Mouse (Mus musculus) T-helper 2 cell (primary cell): Measurements from ENCODE around the gene Shd.

Experiments
- in situ Hi-C: fragments of 300-600 bp; cut with MboI, MseI; formaldehyde crosslinking; loops from one replicate; pipeline ENCODE4 v1.15.1; 2025; ENCODE audit warnings: high pct_unique_total_duplicates

Shd gene

DNA sequence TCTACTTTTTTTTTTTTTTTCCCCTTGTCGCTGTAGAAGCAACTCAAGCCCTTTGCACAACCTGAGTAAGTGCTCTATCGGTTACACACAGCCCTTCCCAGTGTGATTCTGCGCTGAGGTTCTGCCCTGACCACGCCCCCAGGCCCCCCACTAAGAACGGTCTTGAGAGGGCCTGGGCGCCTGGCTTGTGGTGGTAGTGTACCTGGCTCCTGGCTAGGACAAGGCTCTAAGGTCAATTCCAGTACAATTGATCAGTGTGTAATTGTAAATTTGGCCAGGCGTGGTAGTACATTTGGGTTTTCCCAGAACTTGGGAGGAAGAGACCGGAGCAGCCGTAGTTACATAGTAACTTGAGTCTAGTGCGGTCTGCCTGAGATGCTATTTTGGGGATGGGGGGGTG is 36.7 kb downstream of the Shd start:
- in situ Hi-C loops: loop anchor here (5.0 to 25.0 kb wide), 3 partner anchors 1280 to 1865 kb away; partner anchors contain the start of gene Vav1

DNA sequence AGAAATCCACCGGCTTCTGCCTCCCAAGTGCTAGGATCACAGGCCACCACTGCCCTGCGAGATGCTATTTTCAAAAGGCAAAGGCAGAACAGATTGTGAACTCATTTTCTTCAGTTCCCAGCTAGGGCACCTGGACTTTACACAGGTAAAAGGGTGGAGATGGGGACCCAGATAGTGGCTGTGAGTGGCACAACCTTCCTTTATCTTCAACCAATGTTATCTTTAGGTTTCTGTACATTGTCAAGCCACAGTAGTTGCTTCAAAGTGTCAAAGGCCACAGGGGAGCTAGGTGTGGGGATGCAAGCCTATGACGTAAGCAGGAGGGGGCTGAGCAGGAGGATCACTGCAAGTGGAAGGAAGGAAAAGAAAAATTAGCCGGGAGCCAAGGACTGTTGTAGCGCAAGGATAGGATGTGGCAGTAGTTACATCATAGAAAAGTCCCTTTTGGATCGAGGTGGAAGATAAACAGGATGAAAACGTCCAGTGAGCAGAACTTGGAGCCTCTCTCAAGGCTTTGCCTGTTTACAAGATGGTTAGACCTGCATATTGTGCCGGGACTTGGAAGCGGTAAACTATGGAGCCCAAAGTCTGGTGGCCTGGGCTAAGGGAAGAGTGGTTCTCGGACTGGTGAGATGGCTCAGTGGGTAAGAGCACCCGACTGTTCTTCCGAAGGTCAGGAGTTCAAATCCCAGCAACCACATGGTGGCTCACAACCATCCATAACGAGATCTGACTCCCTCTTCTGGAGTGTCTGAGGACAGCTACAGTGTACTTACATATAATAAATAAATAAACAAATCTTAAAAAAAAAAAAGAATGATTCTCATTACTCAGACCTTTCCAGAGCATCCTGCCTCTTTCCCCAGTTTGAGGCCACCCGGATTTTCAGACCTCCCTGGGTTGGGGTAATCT is 37.4 kb downstream of the Shd start:
- in situ Hi-C loops: loop anchor here (5.0 to 25.0 kb wide), 3 partner anchors 1280 to 1865 kb away; partner anchors contain the start of gene Vav1

DNA sequence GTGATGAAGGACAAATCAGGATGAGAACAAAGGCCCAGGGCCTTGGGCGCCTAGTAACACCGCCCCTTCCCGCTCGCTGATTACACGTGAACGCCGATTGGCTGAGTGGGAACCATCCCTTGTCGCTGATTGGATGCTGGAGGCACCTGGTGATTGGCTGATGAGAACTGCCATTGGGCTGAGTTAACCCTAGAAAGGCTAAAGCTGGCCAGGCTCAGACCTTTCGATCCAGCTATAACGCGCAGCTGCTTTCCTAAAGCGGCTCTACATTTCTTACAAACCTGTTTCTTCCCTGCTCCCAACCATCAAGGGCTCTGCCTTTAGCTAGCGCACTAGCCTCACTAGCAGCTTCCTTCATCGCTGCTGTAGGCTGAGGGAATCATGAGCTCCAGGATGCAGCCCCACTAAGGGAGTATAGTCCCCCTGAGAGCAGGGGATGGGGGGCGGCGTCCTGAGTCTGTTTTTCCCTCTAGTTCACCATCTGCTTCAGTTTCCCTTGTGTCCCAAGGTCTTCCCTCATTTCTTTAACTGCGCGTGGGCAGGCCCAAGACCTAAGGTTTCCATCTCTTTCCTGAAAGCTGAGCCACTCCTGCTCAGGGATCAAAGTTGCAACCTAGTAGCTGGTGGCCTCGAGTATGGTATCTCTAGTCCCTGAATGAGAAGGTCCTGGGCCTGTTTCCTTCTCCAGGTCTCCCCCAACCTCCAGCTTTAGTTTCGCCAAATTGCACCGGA is 38.3 kb downstream of the Shd start:
- in situ Hi-C loops: loop anchor here (5.0 to 25.0 kb wide), 3 partner anchors 1279 to 1866 kb away; partner anchors contain the start of gene Vav1

DNA sequence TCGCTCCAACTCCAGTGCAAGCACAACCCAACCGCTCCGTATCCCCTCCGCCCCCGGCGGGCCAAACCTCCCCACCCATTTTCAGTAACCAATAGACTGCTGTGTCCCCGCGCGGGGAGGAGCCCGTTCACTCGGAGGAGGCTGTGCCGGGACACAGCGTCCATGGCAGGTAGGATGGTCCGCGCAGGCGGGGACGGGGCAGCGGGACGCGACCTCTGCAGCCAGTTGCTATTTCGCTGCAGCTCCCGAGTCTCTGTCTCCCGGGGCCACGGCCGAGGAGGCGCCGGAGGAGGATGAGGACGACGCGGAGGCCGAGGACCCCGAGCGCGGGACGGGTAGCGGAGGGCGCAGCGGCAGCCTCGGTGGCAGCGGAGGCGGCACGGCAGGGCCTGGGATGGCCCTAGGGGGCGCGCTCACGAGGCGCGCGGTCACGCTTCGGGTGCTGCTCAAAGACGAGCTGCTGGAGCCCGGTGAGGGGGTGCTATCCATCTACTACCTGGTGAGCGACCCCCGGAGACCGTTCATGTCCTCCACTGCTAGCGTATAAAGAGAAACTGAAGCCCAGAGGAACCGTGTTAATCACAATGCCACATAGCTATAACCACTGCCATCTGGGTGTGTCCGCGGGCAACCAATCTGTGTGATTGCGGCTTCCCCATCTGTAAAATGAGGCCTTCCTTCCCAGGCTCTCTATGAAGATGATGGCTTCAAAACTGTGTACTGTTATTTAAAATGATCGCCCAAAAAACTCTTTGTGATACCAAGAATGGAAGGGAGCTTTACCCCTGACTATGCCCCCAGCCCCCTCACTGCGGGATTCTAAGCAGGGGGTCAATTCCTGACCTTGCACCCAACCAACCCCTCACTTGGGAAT is 39.1 kb downstream of the Shd start:
- in situ Hi-C loops: loop anchor here (5.0 to 25.0 kb wide), 3 partner anchors 1278 to 1867 kb away; partner anchors contain the start of gene Vav1

DNA sequence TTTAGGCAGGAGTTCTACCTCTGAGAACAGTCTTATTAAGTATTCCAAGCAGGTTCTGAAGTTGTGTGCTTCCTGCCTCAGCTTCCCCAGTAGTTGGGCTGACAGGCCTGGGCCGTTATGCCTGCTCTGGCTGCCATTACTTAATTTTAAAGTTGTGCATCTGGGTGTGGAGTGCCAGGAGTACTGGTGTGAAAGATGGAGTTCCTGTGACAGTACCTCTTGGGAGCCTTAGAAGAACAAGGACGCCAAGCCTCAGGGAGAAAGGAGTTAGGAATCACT is 39.6 kb downstream of the Shd start:
- in situ Hi-C loops: loop anchor here (5.0 to 25.0 kb wide), 3 partner anchors 1277 to 1868 kb away; partner anchors contain the start of gene Vav1

DNA sequence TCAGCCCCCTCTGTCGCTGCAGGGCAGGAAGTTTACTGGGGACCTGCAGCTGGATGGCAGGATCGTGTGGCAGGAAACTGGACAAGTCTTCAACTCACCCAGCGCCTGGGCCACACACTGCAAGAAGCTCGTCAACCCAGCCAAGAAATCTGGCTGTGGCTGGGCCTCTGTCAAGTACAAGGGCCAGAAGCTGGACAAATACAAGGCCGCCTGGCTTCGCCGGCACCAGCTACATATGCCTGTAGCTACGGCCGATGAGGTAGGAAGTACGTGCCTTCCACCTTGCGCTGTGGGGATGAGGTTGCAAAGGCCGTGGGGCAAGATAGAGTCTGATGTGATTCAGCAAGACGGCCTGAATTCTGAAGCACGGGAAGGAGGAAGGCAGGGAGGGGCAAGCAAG is 40.0 kb downstream of the Shd start:
- in situ Hi-C loops: loop anchor here (25.0 kb wide), 1 partner anchor 1277 kb away; the partner anchor contains the start of gene Vav1

DNA sequence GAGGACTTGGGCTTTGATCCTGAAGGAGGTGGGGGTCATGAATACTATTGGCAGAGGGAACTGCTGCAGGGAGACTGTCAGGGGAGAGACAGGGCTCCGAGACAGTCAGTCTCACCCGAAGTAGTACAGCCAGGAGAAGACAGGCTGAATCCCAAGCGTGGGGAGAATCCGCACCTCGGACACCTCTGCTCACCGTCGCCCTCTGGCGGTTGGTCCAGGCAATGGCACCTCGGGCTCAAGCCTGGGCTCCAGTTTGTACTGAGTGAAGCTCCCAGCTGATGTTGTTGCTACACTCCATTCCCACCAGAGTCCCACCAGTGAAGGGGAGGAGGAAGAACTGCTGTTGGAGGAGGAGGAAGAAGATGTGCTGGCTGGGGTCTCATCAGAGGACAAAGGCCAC is 40.4 kb downstream of the Shd start:
- in situ Hi-C loops: loop anchor here (25.0 kb wide), 1 partner anchor 1277 kb away; the partner anchor contains the start of gene Vav1

DNA sequence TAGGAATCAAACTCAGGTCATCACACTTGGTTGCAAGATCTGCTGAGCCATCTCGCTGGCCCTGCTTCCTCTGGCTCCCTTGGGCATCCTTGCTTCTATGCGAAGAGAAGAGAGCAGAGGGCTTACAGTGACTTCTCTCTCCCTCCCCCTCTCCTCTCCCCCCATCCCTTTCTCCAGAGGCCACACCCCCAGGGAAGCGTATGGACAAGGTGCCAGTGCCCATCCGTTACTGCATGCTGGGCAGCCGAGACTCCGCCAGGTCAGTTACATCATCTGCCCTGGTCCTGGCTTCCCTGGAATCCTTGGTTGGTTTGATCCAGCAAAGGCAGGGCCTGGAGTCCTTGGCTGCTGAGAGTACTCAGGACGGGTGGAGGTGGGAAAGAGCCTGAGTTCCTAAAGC is 41.2 kb downstream of the Shd start:
- in situ Hi-C loops: loop anchor here (25.0 kb wide), 1 partner anchor 1276 kb away; the partner anchor contains the start of gene Vav1

DNA sequence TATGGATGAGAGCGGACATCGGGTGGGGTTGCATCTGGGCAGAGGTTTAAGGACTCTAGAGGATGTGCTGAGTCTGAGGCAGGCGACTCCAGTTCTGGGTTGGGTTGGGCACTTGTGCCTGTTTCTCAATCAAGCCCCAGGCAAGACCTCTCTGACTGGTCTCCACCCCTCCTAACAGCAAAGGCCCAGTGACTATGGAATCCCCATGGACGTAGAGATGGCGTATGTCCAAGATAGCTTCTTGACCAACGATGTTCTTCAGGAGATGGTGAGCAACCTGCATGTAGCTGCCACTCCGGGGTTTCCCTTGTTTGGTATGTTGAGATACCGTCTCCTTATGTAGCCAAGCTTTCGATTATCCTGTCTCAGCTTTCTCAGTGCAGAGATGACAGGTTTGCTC is 45.0 kb downstream of the Shd start:
- in situ Hi-C loops: loop anchor here (25.0 kb wide), 1 partner anchor 1272 kb away; the partner anchor contains the start of gene Vav1

DNA sequence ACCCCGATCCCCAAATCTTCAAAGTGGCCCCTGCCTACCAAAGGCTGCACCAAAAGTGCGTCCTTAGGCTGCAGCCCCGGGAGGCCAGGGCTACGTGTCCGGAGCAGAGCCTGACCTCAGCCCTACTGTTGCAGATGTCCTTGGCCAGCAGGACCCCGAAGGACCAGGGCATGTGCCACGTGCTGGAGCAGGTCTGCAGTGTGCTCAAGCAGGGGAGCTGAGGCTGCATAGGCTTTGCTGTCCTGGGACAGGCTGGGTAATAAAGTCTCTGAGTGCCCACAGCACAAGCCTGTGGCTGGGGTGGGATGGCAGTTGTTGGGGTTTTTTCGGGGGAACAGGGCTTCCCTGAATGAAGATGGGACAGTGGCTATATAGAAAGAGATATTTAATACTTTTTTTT is 46.1 kb downstream of the Shd start:
- in situ Hi-C loops: loop anchor here (25.0 kb wide), 1 partner anchor 1271 kb away; the partner anchor contains the start of gene Vav1

DNA sequence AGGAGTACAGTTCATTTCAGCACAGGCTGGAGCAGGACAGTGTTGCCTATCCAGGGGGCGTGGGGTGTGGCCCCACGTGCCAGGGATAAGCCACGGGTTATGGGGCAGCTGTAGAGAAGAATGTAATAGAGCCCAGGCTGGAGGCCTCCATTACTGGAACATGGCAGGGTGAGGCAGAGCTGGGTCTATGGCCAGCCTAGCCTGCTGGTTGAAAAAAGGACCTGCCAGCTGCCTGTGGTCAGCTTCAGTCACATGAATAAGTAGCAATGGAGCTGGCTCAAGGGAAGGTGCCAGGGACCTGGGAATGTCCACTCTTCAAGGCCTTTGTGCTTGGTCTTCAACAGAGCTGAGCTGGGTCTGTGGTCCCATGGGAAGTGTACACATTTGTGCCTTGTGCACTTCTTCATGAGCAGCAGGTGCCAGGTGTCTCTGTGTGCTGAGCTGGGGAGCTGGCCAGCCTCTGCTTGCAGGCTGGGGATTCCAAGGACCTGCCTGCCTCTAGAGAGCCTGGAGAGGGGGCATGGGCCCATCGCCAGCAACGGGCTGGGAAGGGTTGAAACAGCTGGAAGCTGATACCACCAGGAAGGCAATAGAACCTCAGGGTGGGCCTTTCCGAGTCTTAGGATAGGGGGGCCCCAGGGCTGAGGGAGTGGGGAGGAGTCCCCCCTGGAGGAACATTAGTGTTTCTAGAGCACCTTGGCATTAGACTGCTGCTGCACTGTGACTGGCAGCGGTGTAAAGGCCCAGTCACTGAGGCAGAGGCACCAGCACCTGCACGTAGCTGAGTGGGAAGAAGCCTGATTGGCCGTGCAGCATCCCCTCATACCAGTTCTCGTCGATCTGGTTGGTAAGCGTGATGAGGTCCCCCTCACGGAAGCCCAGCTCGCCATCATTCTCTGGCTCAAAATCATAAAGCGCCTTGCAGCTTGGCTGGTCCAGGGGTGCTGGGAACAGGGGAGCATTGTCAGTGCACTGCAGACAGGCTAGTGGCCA is 46.8 kb downstream of the Shd start:
- in situ Hi-C loops: loop anchor here (25.0 kb wide), 1 partner anchor 1270 kb away; the partner anchor contains the start of gene Vav1

DNA sequence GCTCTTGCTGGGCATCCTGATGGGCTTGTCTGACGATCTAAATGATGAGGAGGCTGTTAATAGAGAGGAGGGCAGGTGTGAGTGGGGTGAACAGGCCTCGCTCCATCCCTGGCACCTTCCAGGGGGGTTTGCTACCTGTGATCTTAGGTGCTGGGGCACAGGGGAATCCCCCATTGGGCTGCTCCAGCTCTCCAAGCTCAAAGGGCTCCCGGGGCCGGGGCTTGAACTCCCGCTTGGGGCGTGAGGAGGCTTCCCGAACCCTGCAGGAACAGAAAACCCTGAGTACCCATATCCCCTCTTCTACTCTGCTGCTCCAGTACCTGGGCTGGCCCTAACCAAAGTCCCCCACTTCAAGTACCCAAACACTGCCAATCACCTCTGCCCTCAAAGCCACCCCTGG is 47.6 kb downstream of the Shd start:
- in situ Hi-C loops: loop anchor here (25.0 kb wide), 1 partner anchor 1269 kb away; the partner anchor contains the start of gene Vav1

DNA sequence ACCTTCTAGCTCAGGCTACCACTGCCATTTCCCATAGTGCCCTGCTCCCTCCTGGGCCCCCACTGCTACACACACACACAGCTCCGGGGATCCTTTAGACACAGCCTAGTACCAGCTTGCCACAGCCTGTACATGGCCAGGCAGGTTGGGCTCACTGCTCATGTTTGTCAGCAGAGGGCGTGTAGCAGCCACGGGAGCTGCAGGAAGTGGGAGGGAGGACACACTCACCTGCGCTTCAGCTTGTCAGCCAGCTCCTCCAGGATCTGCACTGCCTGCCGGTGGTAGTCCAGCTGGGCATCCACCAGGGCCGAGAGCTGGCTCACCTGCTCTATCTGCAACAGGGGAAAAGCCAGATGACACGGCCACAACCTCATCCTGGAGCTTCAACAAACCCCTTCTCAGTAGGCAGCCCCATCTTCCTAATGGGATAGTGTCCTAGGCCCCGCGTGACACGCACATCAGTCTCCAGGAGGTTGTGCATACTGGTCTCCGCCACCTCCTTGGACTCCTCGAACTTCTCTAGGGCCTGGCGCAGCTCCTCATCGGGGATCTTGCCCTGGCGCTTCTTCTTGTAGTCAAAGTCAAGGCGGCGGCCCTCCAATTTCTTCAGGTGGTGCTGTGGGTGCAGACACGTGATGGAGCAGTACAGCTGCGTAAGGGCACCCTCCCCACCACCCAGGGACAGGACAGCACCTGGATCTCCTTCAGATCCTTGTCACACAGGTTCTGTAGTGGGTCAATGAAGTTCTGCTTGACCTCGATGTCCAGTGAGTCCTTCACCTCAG is 48.3 kb downstream of the Shd start:
- in situ Hi-C loops: loop anchor here (25.0 kb wide), 1 partner anchor 1269 kb away; the partner anchor contains the start of gene Vav1

DNA sequence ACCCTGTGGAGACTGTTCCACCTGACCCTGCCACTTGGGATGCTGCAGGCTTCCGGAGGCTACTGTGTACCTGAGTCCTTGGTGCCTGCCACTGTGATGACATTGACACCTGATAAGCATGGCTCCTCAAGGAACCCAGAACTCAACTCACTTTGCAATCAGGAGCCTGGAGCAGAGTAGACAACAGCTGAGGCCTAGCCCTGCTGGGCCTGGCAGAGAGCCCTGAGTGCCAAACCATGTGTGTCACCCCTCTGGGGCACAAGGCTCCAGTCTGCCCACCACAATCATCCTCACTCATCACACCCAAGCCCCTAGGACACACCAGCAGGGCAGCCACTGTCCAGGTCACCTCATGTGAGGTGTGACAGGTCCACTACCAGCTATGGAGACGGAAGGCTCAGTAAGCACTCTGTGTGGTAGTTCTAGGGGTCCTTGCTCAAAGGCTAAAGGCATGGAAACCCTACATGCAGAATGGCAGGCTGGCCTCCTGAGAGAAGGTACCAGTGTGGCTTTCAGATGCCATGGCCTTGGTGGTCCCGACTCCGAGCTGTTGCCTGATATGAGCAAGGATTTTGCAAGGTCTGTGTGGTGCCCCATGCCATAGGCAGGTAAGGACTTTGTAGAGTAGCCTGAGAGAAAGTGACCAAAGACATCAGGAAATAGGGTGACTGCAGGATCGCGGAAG is 50.3 kb downstream of the Shd start:
- in situ Hi-C loops: loop anchor here (25.0 kb wide), 1 partner anchor 1267 kb away; the partner anchor contains the start of gene Vav1

DNA sequence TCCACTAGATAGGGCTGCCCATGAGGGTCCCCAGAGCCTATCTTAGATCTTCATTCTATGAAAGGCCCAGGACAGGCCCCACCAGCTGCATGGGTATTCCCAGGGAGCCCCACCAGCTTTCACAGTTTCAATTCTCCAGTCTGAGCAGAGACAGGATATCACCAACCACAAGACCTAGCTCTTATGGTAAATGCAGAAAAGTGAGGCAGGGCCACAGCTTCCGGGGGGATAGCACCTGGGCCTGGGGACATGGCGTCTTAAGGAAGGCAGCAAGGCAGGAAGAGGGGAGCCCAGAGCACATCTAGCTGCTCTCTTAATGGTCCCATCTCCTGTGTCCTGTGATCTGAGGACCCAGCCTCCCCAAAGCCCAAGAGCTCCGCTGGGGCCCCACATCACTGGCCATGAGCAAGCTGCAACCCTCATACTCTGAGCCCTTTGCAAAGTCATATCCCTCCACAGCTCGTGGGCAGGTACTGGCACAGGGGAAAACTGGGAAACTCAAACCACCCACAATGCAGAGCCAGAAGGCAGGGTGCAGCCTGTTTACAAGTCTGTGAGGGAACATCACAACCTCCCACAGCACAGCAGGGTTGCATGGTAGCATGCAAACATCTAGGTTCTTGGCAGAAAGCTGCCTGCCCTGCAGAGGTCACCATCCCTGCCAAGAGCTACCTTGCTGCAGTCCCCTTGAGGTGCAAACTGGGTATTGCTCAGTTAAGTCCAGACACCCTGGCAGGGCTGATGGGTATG is 51.1 kb downstream of the Shd start:
- in situ Hi-C loops: loop anchor here (25.0 kb wide), 1 partner anchor 1266 kb away; the partner anchor contains the start of gene Vav1

DNA sequence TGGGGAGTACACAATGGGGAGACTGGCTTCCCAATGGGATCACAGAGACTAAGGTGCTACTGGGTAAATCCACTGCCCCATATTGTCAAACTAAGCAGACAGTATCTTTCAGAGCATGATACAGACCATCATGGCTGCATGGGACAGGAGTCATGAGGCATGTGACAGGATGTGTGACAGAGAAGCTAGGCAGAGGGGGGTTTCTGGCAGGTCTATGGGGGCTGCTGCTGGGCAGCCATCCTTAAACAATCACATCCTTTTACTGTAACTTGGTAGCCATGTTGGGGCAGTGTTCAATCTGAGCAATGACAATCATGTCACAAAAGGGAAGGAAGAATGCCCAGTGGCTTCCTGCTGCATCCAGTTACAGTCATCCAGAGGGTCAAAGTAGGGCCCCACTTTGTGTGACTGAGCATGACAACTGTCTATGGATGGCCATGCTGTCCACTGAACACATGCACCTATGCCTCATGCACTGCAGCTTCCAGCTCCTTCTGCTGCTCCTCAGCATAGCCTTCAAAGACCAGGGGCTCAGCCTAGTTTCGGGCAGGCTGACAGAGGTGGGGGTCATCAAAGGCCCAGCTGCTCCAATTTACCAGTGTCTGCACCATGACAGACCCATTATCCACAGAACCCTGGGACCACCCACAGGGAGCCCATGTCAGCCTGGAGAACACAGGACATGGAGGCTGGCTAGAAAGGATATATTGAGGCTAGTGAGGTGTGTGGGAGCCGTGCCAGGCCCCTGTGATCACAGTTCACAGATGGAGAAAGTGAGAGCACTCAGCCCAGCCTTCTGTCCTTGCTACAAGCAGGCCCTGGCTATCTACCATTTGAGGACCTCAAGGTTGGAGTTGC is 52.1 kb downstream of the Shd start:
- in situ Hi-C loops: loop anchor here (25.0 kb wide), 1 partner anchor 1265 kb away; the partner anchor contains the start of gene Vav1
